ENCODE assay signal across 11 mouse cellular contexts in the genomic region with DNA sequence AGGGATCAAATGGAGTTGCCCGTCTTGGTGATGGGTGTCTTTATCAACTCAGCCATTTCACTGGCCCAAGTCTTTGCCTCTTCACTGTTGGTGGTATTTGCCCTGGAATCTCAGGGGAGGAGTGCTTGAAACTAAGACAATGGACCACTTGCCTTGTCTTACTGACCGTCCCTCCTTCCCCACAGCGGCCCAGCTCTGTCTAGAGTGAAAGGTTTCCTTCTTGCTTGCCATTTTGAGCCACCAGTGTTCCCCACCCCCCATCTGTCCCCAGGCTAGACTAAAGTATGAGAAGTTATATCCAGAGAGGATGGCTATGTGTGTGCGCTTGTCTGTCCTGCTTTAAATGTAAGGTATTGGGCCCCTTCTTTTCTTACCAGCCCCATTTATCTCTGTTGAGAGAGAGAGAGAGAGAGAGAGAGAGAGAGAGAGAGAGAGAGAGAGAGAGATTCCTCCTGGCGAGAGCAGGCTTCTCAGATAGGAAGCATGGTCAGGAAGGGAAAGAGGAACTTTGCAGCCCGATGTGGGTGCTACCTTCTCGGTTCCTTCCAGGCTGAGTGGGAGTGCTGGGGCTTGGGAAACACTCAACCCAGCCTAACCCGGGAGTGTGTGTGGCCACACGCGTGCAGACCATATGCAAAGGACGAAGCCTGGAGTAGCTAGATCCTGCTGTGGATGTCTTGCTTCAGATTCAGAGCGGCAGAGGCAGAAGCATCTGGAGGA. TPM values are rescaled to one million over a fixed set of nuclear protein-coding genes. Genes with fewer than 3 reads are reported as not detected.
A peak's percentile ranks its signal among the peaks of the same experiment; 100 is the strongest.
DNase-seq lines count a peak whose midpoint lies in the region; ATAC-seq and TF ChIP-seq lines count a peak whose summit lies in the region.
"Had no signal": no experiment of that assay in that cellular context is flagged by ENCODE, and none has a peak within 500 bp of the region (broad histone marks: within the 10 kb centered on the region; RNA-seq: fewer than 3 reads in every experiment).

No protein-coding gene starts in this region.

- 0 out of 2 replicates have a peak, but pooled peaks have one; percentile 1 for TF ChIP-seq POLR2A in thymus, adult 2 months (IDR thresholded peaks at IDR 0.05; ENCODE audit: control insufficient read depth, extremely low read depth, insufficient read depth, low read length, poor library complexity)

- WGBS in thymus, adult 2 months, result 21% methylated on average over 12 of the region's 12 CpGs
- WGBS in hindbrain, embryonic 12.5 days, result 66% methylated on average over 12 of the region's 12 CpGs

- peaks cover 28% of the 10 kb centered on the region for H3K4me1 ChIP-seq in thymus, adult 2 months (replicated peaks; ENCODE audit: control insufficient read depth, insufficient read depth, low read length)
- no peaks in the 10 kb centered on the region for H3K4me1 ChIP-seq in hindbrain, embryonic 12.5 days

- H3K9ac ChIP-seq in hindbrain, embryonic 12.5 days, result no peak overlapping the region

- no peak for TF ChIP-seq CTCF in thymus, adult 2 months (IDR thresholded peaks at IDR 0.05; ENCODE audit: borderline replicate concordance, control insufficient read depth, extremely low read depth, insufficient read depth, low read length, poor library complexity)

- peak overlapping the region; percentile 99 for H3K27ac ChIP-seq in thymus, adult 2 months (ENCODE audit: control insufficient read depth, insufficient read depth, low read length)
- no peak overlapping the region for H3K27ac ChIP-seq in hindbrain, embryonic 12.5 days

- H3K36me3 ChIP-seq in thymus, adult 2 months (ENCODE audit: control insufficient read depth, insufficient read depth, low read length), result no peaks in the 10 kb centered on the region
- no peaks in the 10 kb centered on the region for H3K36me3 ChIP-seq in hindbrain, embryonic 12.5 days

- H3K9me3 ChIP-seq in hindbrain, embryonic 12.5 days (replicated peaks), result no peaks in the 10 kb centered on the region

- ATAC-seq in megakaryocyte, adult 5-6 weeks (ENCODE audit: poor library complexity, severe bottlenecking), result peak; percentile 79
- no peak for ATAC-seq in hindbrain, embryonic 12.5 days (ENCODE audit: low FRiP score)
- ATAC-seq in cerebellum, adult (ENCODE audit: insufficient number of reproducible peaks, low FRiP score, low TSS enrichment), result no peak
- ATAC-seq: intestine, embryonic 16.5 days had no signal

- peak; percentile 19 to 65 for DNase-seq in heart, adult 18-20 months
- no peak for DNase-seq in heart, postnatal 4 days
- no peak for DNase-seq in thymus, adult 2 months
- DNase-seq in thymus, adult 18-20 months, result no peak
- no peak for DNase-seq in frontal cortex, adult 2 months (ENCODE audit: extremely low spot score in 1 of 2, low spot score in 1 of 2)
- DNase-seq: right cerebral cortex, postnatal 14 days had no signal

- H3K27me3 ChIP-seq in thymus, adult 2 months (ENCODE audit: control insufficient read depth, insufficient read depth, low read length), result no peaks in the 10 kb centered on the region
- H3K27me3 ChIP-seq in hindbrain, embryonic 12.5 days, result no peaks in the 10 kb centered on the region

- H3K4me3 ChIP-seq in thymus, adult 2 months (ENCODE audit: control insufficient read depth, insufficient read depth, low read length), result peak overlapping the region; percentile 59
- no peak overlapping the region for H3K4me3 ChIP-seq in hindbrain, embryonic 12.5 days

- no peak overlapping the region for H3K4me2 ChIP-seq in hindbrain, embryonic 12.5 days (replicated peaks)
- H3K4me2 ChIP-seq: midbrain, embryonic 11.5 days had no signal

RNA-seq across cellular contexts. Expression of a gene that starts 0.6 kb away (rescaled TPM):
- 1 to 10 TPM in 1 of 2 experiments, under 1 TPM in 1; 0.45 to 1.4 TPM for total RNA-seq in heart, adult 18-20 months (2021)
- under 1 TPM; 0.26 to 0.34 TPM for total RNA-seq in heart, postnatal 4 days (2021)
- polyA plus RNA-seq in thymus, adult 2 months (2012; rRNA removed), result 132 and 135 TPM in 2 replicates
- 6.4 and 10.8 TPM in 2 replicates for total RNA-seq in megakaryocyte, adult 5-6 weeks (2015)
- 9.3 and 10.5 TPM in 2 replicates for total RNA-seq in megakaryocyte, adult 5-6 weeks (2017)
- polyA plus RNA-seq in hindbrain, embryonic 12.5 days (2016; fragmentation: Nextera tagmentation; extraction: Ambion mirVana), result 0.20 and 0.39 TPM in 2 replicates
- polyA plus RNA-seq in frontal cortex, adult 2 months (2012; rRNA removed), result 0.67 and 1.1 TPM in 2 replicates

Comparison
In these comparisons a context has a peak if more than half of its experiments do, and no peak if none do; other contexts are left out.
1. DNase-seq: peak in heart, adult 18-20 months (2 of 2); none in heart, postnatal 4 days (single experiment), thymus, adult 2 months (single experiment), thymus, adult 18-20 months (0 of 2) and frontal cortex, adult 2 months (0 of 2).